Mouse (Mus musculus) neural tube, embryonic 15.5 days (tissue): Measurements from ENCODE around the gene Gstm7. TPM values are rescaled to one million over a fixed set of nuclear protein-coding genes. Genes with fewer than 3 reads are reported as not detected.
"Not testable (repeated sequence)": the region's sequence is repeated elsewhere in the genome, so short reads cannot be mapped to it uniquely, and the experiment has no call there.

Experiments used
- ATAC-seq: fragments of 200-750 bp; cut with Nextera tagmentation; 2 replicates; pipeline ENCODE4 v1.8.0; 2017; ENCODE audit warnings: mild to moderate bottlenecking, moderate TSS enrichment, moderate library complexity; ENCODE audit not compliant: low FRiP score
- H3K27ac ChIP-seq: fragments of 300-500 bp; sonication (generic); replicated peaks from 2 replicates; pipeline ENCODE4 v1.5.1; 2015; ENCODE audit warnings: mild to moderate bottlenecking, inconsistent platforms
- H3K27me3 ChIP-seq: fragments of 300-500 bp; sonication (generic); replicated peaks from 2 replicates; pipeline ENCODE4 v1.6.1; 2015; ENCODE audit warnings: inconsistent platforms
- H3K36me3 ChIP-seq: fragments of 300-500 bp; sonication (generic); 2 replicates; pipeline ENCODE4 v1.6.1; 2015; ENCODE audit warnings: inconsistent platforms
- H3K4me1 ChIP-seq: fragments of 300-500 bp; sonication (generic); 2 replicates; pipeline ENCODE4 v1.6.1; 2015; ENCODE audit warnings: inconsistent platforms
- H3K4me2 ChIP-seq: fragments of 300-500 bp; sonication (generic); 2 replicates; pipeline ENCODE4 v1.6.1; 2015; ENCODE audit warnings: inconsistent platforms, mild to moderate bottlenecking, moderate library complexity
- H3K4me3 ChIP-seq: fragments of 300-500 bp; sonication (generic); replicated peaks from 2 replicates; pipeline ENCODE4 v1.5.1; 2015; ENCODE audit warnings: mild to moderate bottlenecking, inconsistent platforms
- H3K9ac ChIP-seq: fragments of 300-500 bp; sonication (generic); replicated peaks from 2 replicates; pipeline ENCODE4 v1.6.1; 2015; ENCODE audit warnings: mild to moderate bottlenecking, inconsistent platforms
- H3K9me3 ChIP-seq: fragments of 300-500 bp; sonication (generic); replicated peaks from 2 replicates; pipeline ENCODE4 v1.6.1; 2016; ENCODE audit warnings: inconsistent platforms
- WGBS: fragments of 180-500 bp; shearing (Covaris S2); methylation state at CpG from one replicate; pipeline ENCODE4 v1.1.7; 2015; ENCODE audit warnings: mixed read lengths; 5-methylcytosine and 5-hydroxymethylcytosine counted together
- polyA plus RNA-seq: library from polyadenylated mRNA; unstranded; fragments of >200 nt; fragmentation: Nextera tagmentation; extraction: Ambion mirVana; gene quantifications from 2 replicates; pipeline ENCODE4 v1.2.1, GENCODE M21; 2015

The Gstm7 gene
- polyA plus RNA-seq, 1 experiment from 2014 or later: 50.6 TPM

- Histone ChIP-seq H3K9me3 (no peaks in the 10 kb centered on the region), H3K4me1 (peaks cover 6% of the 10 kb centered on the region), H3K9ac (no peak overlapping the region), H3K36me3 (peaks cover 20% of the 10 kb centered on the region), H3K4me2 (no peak overlapping the region), H3K27me3 (no peaks in the 10 kb centered on the region), H3K27ac (no peak overlapping the region), H3K4me3 (no peak overlapping the region)
- 67% methylated on average over 11 of the region's 11 CpGs for WGBS
- no peak for ATAC-seq
Observed at GRCm38 (mm10) chr3:107900955-107901673, 30.5 kb downstream of the Gstm7 start.

DNA sequence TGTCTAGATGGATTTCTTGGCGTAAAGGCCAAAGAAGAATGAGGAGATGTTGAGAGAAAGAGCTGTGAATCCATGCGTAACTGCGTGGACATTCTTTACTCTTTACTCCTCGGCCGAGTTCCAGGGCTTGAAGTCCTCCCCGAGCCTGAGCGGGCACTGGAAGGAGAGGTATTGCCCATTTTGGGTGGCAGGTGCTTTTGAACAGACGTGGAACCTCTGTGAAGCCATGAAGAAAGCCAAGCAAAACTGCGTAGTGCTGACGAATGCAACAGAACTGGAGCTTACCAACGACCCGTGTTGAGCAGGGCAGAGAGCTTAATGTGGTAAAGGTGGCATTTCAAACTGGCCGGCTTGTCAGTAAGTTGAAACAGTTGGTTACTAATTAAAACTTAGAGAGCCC, 32.9 kb downstream of the Gstm7 start:
- ATAC-seq: no peak
- 95% methylated on average over 13 of the region's 13 CpGs for WGBS
- H3K9ac ChIP-seq: no peak overlapping the region

GRCm38 (mm10) chr3:107895720-107896569, 35.7 kb downstream of the Gstm7 start, which contains the start of gene Gstm5:
Gene Gstm5, plus strand, starts transcription at chr3:107895821.
- H3K4me1 ChIP-seq: peaks cover 10% of the 10 kb centered on the region
- H3K9me3 ChIP-seq: no peaks in the 10 kb centered on the region
- peak; percentile 96 for ATAC-seq
- no peaks in the 10 kb centered on the region for H3K27me3 ChIP-seq
- peak within 1 kb of the TSS; percentile 83 for H3K4me3 ChIP-seq
- peak within 1 kb of the TSS; percentile 89 for H3K9ac ChIP-seq
- peak within 1 kb of the TSS; percentile 89 for H3K27ac ChIP-seq
- H3K36me3 ChIP-seq: peaks cover 26% of the 10 kb centered on the region
- peak within 1 kb of the TSS; percentile 89 for H3K4me2 ChIP-seq
- WGBS: 4% methylated on average over 40 of the region's 40 CpGs

More for the DNA sequence above, 32.9 kb downstream of the Gstm7 start:
- no peak overlapping the region for H3K27ac ChIP-seq
- H3K9me3 ChIP-seq: no peaks in the 10 kb centered on the region
- H3K4me3 ChIP-seq: no peak overlapping the region
- H3K4me2 ChIP-seq: no peak overlapping the region
- H3K4me1 ChIP-seq: peaks cover 10% of the 10 kb centered on the region
- H3K27me3 ChIP-seq: no peaks in the 10 kb centered on the region
- peaks cover 20% of the 10 kb centered on the region for H3K36me3 ChIP-seq

GRCm38 (mm10) chr3:107895194-107895719, 36.4 kb downstream of the Gstm7 start:
- peak overlapping the region; percentile 89 for H3K4me2 ChIP-seq
- 6% methylated on average over 6 of the region's 6 CpGs for WGBS
- peak overlapping the region; percentile 83 for H3K4me3 ChIP-seq
- no peaks in the 10 kb centered on the region for H3K27me3 ChIP-seq
- peak; percentile 39; the same call in 1 of the 2 replicates for ATAC-seq
- H3K36me3 ChIP-seq: peaks cover 26% of the 10 kb centered on the region
- H3K27ac ChIP-seq: peak overlapping the region; percentile 89; the same call in 1 of the 2 replicates
- no peaks in the 10 kb centered on the region for H3K9me3 ChIP-seq
- peaks cover 10% of the 10 kb centered on the region for H3K4me1 ChIP-seq
- peak overlapping the region; percentile 89 for H3K9ac ChIP-seq

GRCm38 (mm10) chr3:107889236-107889635, 42.4 kb downstream of the Gstm7 start:
- WGBS: 96% methylated on average over 2 of the region's 2 CpGs
- not testable (repeated sequence) for H3K27ac ChIP-seq, ATAC-seq, H3K4me2 ChIP-seq, H3K4me1 ChIP-seq, H3K9ac ChIP-seq, H3K9me3 ChIP-seq, H3K4me3 ChIP-seq, H3K36me3 ChIP-seq, H3K27me3 ChIP-seq

DNA sequence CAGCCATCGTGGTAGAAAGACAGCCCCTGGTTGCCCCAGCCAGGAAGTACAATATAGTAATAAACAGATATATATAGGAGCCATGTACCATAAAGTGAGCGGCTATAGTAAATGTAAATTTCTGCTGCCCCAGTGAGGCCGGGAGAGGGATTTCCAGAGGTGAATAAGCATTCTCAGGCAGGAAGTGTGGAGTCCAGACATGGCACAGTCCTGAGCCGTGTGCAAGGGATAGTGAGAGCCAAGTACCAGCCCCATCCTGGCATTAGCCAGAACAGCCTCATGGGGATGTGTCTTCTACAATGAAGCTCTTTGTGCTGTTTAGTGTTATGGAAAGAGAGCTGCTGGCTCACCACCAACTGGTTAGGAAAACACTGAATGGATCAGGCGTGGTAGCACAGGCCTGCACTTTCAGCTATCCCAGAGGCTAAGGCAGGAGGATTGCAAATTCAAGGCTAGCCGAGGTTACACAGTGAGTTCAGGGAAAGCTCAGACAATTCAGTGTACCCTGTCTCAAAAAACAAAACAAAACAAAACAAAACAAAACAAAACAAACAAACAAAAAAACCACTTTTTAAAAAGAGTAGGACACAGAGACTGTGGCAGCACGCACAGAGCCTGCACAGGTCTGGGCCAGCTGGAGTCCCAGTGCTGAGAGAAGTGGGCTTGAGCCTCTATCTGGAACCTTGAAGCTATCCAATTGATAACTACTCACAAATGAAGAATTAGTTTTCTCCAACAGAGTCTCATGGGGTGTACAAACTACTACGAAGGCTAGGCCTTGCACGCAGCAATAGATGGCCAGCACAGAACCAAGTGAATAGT, 43.7 kb downstream of the Gstm7 start:
- no peaks in the 10 kb centered on the region for H3K4me1 ChIP-seq
- H3K27me3 ChIP-seq: no peaks in the 10 kb centered on the region
- H3K9me3 ChIP-seq: no peaks in the 10 kb centered on the region
- 0 out of 2 replicates have a peak, but pooled peaks cover 5% of the 10 kb centered on the region for H3K36me3 ChIP-seq
- 75% methylated on average over 9 of the region's 9 CpGs for WGBS
- H3K4me3 ChIP-seq: no peak overlapping the region
- H3K4me2 ChIP-seq: no peak overlapping the region
- no peak overlapping the region for H3K9ac ChIP-seq
- ATAC-seq: peak; percentile 91
- H3K27ac ChIP-seq: peak overlapping the region; percentile 72

DNA sequence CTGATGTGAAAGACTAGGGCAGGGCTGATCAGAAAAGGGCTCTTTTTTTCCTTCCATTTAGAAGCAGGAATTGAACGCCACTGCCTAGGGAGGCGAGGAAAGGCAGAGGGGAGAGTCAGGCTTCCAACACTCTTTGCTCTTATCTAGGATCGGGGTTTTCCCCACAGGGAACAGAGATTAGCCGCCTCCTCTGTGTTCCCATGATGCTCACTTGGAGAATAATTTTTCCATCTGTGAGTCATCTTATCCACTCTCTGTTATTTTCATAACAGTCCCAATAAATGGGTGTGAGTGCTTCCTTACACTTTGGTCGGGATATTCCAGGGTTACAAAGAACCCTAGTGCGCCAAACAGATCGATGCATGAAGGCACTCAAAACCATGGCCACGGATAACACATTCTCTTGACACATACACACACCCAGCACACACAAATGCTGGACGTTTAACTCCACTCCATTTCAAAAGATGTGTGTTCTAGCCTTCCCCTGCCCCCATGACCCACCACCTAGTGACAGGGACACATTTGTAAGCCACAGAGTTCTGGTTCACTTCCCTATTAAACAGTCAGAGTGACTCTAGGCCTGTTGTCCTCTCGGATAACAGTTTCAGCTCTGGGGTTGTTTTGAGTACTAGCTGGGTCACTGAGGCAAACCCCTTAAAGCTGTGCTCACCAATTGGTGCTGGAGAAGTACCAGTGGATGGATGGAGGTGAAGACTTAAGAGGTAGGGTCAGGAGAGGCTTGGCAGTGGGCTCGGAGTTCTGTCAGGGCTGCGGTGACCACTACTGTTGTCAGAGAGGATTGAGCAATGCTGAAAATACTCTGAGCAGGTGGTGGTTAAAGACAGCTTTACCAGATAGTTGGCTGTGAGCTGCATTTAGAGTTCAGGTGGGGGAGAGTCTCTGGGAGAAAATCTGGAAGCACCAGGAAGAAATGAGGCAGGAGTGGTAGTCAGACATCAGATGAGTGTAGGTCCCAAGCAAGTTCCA, 53.6 kb downstream of the Gstm7 start:
- H3K4me1 ChIP-seq: no peaks in the 10 kb centered on the region
- no peaks in the 10 kb centered on the region for H3K27me3 ChIP-seq
- no peak overlapping the region for H3K27ac ChIP-seq
- no peaks in the 10 kb centered on the region for H3K36me3 ChIP-seq
- no peaks in the 10 kb centered on the region for H3K9me3 ChIP-seq
- 83% methylated on average over 12 of the region's 12 CpGs for WGBS
- H3K4me3 ChIP-seq: no peak overlapping the region
- no peak for ATAC-seq
- H3K9ac ChIP-seq: no peak overlapping the region
- H3K4me2 ChIP-seq: no peak overlapping the region

DNA sequence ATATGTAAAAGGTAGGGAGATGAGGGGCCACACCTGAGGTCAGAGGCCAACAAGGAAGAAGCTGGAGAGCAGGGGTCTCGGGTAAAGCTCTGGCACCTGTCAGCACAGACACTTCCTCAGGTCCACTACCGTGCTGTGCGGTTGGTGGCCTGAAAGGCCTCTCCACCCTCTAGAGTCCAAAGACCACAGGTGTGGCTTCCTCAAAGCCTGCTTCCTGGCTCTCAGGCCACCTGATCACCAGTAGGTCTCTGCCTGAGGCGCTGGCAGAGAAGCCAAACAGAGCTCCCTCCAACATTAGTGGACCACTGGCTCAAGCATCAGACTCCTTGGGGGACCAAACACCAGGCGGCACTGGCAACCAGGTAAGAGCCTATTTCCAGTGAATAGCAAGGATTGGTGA, 54.6 kb downstream of the Gstm7 start, which contains the start of gene Eps8l3:
Gene Eps8l3 (plus strand): TSS at position 225 of the 400 bp plus-strand sequence.
- no peak within 1 kb of the TSS for H3K9ac ChIP-seq
- no peaks in the 10 kb centered on the region for H3K27me3 ChIP-seq
- no peak within 1 kb of the TSS for H3K27ac ChIP-seq
- H3K4me1 ChIP-seq: no peaks in the 10 kb centered on the region
- H3K36me3 ChIP-seq: no peaks in the 10 kb centered on the region
- H3K4me2 ChIP-seq: no peak within 1 kb of the TSS
- no peak for ATAC-seq
- H3K4me3 ChIP-seq: no peak within 1 kb of the TSS
- WGBS: 85% methylated on average over 5 of the region's 5 CpGs
- no peaks in the 10 kb centered on the region for H3K9me3 ChIP-seq
